In the genomic region with DNA sequence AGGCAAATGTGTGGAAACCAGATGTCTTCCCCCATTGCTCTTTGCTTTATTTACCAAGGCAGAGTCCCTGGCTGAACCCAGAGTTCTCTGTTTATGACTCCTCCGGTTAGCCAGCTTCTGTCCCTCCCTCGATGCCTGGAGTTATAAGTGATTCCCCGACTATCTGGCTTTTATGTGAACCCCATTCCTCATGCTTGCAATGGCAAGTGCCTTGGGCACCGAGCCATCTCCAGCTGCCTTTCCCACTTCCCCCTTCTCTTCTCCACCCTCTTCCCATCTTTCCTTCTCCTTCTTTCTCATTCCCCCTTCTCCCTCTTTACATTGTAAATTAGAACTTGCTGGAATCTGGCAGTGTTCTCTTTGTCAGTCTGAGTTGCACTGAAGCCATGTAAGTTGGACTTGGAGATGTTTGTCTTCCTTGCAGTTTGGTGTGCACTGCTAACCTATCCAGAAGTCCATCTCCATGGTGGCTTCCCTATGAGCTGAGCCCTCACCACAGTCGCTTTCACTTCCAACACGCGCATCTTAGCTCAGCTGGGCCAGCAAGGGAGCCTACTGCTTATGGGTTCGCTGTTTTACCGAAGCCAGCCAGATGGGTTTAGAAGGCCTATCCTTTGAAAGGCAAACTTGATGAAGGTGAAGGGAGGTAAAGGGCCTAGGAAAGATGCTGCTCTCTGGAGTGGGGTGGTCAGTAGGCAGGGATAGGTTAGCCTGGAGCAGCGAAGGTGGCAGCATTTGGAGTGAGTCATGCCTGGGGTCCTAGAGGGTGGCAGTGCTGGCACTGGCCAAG, we compare ENCODE assay signal across 13 mouse cellular contexts. TPM values are rescaled to one million over a fixed set of nuclear protein-coding genes. Genes with fewer than 3 reads are reported as not detected.
DNase-seq lines count a peak whose midpoint lies in the region; ATAC-seq and TF ChIP-seq lines count a peak whose summit lies in the region.
"Had no signal": no experiment of that assay in that cellular context is flagged by ENCODE, and none has a peak within 500 bp of the region (broad histone marks: within the 10 kb centered on the region; RNA-seq: fewer than 3 reads in every experiment).

No protein-coding gene starts in this region.

- H3K36me3 ChIP-seq in neural tube, embryonic 13.5 days = peaks cover 64% of the 10 kb centered on the region
- peaks cover 54% of the 10 kb centered on the region for H3K36me3 ChIP-seq in limb, embryonic 14.5 days (ENCODE audit: control insufficient read depth, insufficient read depth, low read length)
- no peaks in the 10 kb centered on the region for H3K36me3 ChIP-seq in stomach, postnatal 0 days (ENCODE audit: control insufficient read depth, insufficient read depth, low read length)
- H3K36me3 ChIP-seq in midbrain, embryonic 11.5 days (ENCODE audit: control insufficient read depth, insufficient read depth, low read length) = no peaks in the 10 kb centered on the region; the same call in 1 of the 2 replicates
- H3K36me3 ChIP-seq: lung, embryonic 15.5 days had no signal

- TF ChIP-seq EP300 in stomach, postnatal 0 days (optimal IDR thresholded peaks at IDR 0.05) = no peak

- peaks cover 22% of the 10 kb centered on the region for H3K4me1 ChIP-seq in neural tube, embryonic 13.5 days (replicated peaks)
- H3K4me1 ChIP-seq in limb, embryonic 14.5 days (ENCODE audit: control insufficient read depth, insufficient read depth, low read length) = peaks cover 23% of the 10 kb centered on the region
- H3K4me1 ChIP-seq in stomach, postnatal 0 days (replicated peaks; ENCODE audit: control insufficient read depth, insufficient read depth) = no peaks in the 10 kb centered on the region
- no peaks in the 10 kb centered on the region for H3K4me1 ChIP-seq in midbrain, embryonic 11.5 days (ENCODE audit: control insufficient read depth, insufficient read depth, low read length)

- intact Hi-C loops in gastrocnemius, adult 2 months (cut with DNase I) = no loop called here
- intact Hi-C loops in gastrocnemius, postnatal 14 days (cut with DNase I; ENCODE audit: low total_unique reads) = no loop called here

- H3K9me3 ChIP-seq in neural tube, embryonic 13.5 days = no peaks in the 10 kb centered on the region
- no peaks in the 10 kb centered on the region for H3K9me3 ChIP-seq in limb, embryonic 14.5 days (ENCODE audit: control insufficient read depth, low read length)
- no peaks in the 10 kb centered on the region for H3K9me3 ChIP-seq in stomach, postnatal 0 days (ENCODE audit: control insufficient read depth, low read length)
- no peaks in the 10 kb centered on the region for H3K9me3 ChIP-seq in midbrain, embryonic 11.5 days (ENCODE audit: control insufficient read depth, low read length)
- H3K9me3 ChIP-seq: lung, embryonic 15.5 days had no signal

- no peak for ATAC-seq in neural tube, embryonic 13.5 days (ENCODE audit: low read depth)
- ATAC-seq in limb, embryonic 14.5 days (ENCODE audit: low FRiP score, low read depth) = no peak
- ATAC-seq in stomach, postnatal 0 days (ENCODE audit: low FRiP score, low TSS enrichment) = no peak
- ATAC-seq in midbrain, embryonic 11.5 days (ENCODE audit: low FRiP score) = no peak

- H3K27ac ChIP-seq in gastrocnemius, adult 2 months = peak overlapping the region; percentile 70
- 0 out of 2 replicates have a peak overlapping the region, but pooled peaks have one; percentile 13 for H3K27ac ChIP-seq in neural tube, embryonic 13.5 days (replicated peaks)
- H3K27ac ChIP-seq in limb, embryonic 14.5 days (replicated peaks; ENCODE audit: low read depth, low read length) = peak overlapping the region; percentile 53
- H3K27ac ChIP-seq in stomach, postnatal 0 days (replicated peaks) = no peak overlapping the region
- H3K27ac ChIP-seq in midbrain, embryonic 11.5 days (ENCODE audit: low read depth, low read length) = no peak overlapping the region
- H3K27ac ChIP-seq: hindbrain, embryonic 14.5 days; kidney, postnatal 0 days had no signal

- peak; percentile 46 for DNase-seq in gastrocnemius, adult 2 months
- DNase-seq in gastrocnemius, postnatal 14 days = no peak
- no peak for DNase-seq in neural tube, embryonic 10.5 days (ENCODE audit: extremely low spot score, low spot score)
- DNase-seq in limb, embryonic 14.5 days (ENCODE audit: low spot score) = no peak
- peak; percentile 7 for DNase-seq in stomach, postnatal 0 days (ENCODE audit: low spot score)
- DNase-seq in midbrain, embryonic 11.5 days (ENCODE audit: low spot score, missing footprints) = no peak
- no peak for DNase-seq in frontal cortex, postnatal 14 days (ENCODE audit: low spot score in 2 of 2)
- DNase-seq: layer of hippocampus, postnatal 36 days had no signal

- 84% methylated on average over 10 of the region's 10 CpGs for WGBS in neural tube, embryonic 13.5 days
- 76% methylated on average over 10 of the region's 10 CpGs for WGBS in limb, embryonic 14.5 days
- 71% methylated on average over 10 of the region's 10 CpGs for WGBS in stomach, postnatal 0 days
- 90% methylated on average over 10 of the region's 10 CpGs for WGBS in midbrain, embryonic 11.5 days

- no peak for TF ChIP-seq POLR2A in limb, embryonic 14.5 days (IDR thresholded peaks at IDR 0.05; ENCODE audit: borderline replicate concordance, extremely low read depth, insufficient read depth, insufficient read length)

- TF ChIP-seq CTCF in gastrocnemius, adult 2 months (IDR thresholded peaks at IDR 0.05) = no peak
- TF ChIP-seq CTCF in stomach, postnatal 0 days (IDR thresholded peaks at IDR 0.05; ENCODE audit: low read depth) = no peak

- H3K4me3 ChIP-seq in gastrocnemius, adult 2 months = no peak overlapping the region; the same call in 1 of the 2 replicates
- H3K4me3 ChIP-seq in neural tube, embryonic 13.5 days = no peak overlapping the region
- no peak overlapping the region for H3K4me3 ChIP-seq in limb, embryonic 14.5 days (replicated peaks; ENCODE audit: low read length)
- H3K4me3 ChIP-seq in stomach, postnatal 0 days (ENCODE audit: low read depth, low read length) = no peak overlapping the region
- no peak overlapping the region for H3K4me3 ChIP-seq in midbrain, embryonic 11.5 days (ENCODE audit: low read depth, low read length)
- H3K4me3 ChIP-seq: lung, embryonic 15.5 days had no signal

- no peak overlapping the region for H3K9ac ChIP-seq in neural tube, embryonic 13.5 days
- no peak overlapping the region for H3K9ac ChIP-seq in limb, embryonic 14.5 days (ENCODE audit: low read depth, low read length, severe bottlenecking)
- H3K9ac ChIP-seq in stomach, postnatal 0 days (ENCODE audit: low read length) = no peak overlapping the region
- no peak overlapping the region for H3K9ac ChIP-seq in midbrain, embryonic 11.5 days (ENCODE audit: low read length)
- H3K9ac ChIP-seq: hindbrain, embryonic 14.5 days; lung, embryonic 15.5 days had no signal

- no peaks in the 10 kb centered on the region for H3K27me3 ChIP-seq in neural tube, embryonic 13.5 days
- H3K27me3 ChIP-seq in limb, embryonic 14.5 days (ENCODE audit: control insufficient read depth, insufficient read depth, low read length) = no peaks in the 10 kb centered on the region
- no peaks in the 10 kb centered on the region for H3K27me3 ChIP-seq in stomach, postnatal 0 days (ENCODE audit: control insufficient read depth, insufficient read depth, low read length)
- no peaks in the 10 kb centered on the region for H3K27me3 ChIP-seq in midbrain, embryonic 11.5 days (ENCODE audit: control insufficient read depth, insufficient read depth, low read length)
- H3K27me3 ChIP-seq: lung, embryonic 15.5 days had no signal

- H3K4me2 ChIP-seq in neural tube, embryonic 13.5 days = no peak overlapping the region
- H3K4me2 ChIP-seq in limb, embryonic 14.5 days (replicated peaks; ENCODE audit: low read depth, low read length, severe bottlenecking) = no peak overlapping the region
- H3K4me2 ChIP-seq in stomach, postnatal 0 days (replicated peaks; ENCODE audit: low read depth) = no peak overlapping the region
- H3K4me2 ChIP-seq in midbrain, embryonic 11.5 days = no peak overlapping the region
- H3K4me2 ChIP-seq: heart, embryonic 11.5 days; hindbrain, embryonic 14.5 days; lung, embryonic 15.5 days had no signal

RNA-seq across cellular contexts. Expression of a gene that starts 19.9 kb away (rescaled TPM):
- 1 to 10 TPM; 6.0 to 7.3 TPM for total RNA-seq in gastrocnemius, adult 2 months (2021)
- 10 to 100 TPM; 11.1 to 15.0 TPM for total RNA-seq in gastrocnemius, postnatal 14 days (2021)
- 123 and 126 TPM in 2 replicates for polyA plus RNA-seq in neural tube, embryonic 13.5 days (2015; fragmentation: Nextera tagmentation; extraction: Ambion mirVana)
- polyA plus RNA-seq in limb, embryonic 14.5 days (2012; rRNA removed) = 92.1 and 160 TPM in 2 replicates
- 84.5 and 105 TPM in 2 replicates for polyA plus RNA-seq in limb, embryonic 14.5 days (2014; fragmentation: Nextera tagmentation; extraction: Ambion mirVana)
- polyA plus RNA-seq in stomach, postnatal 0 days (2015; fragmentation: Nextera tagmentation; extraction: Ambion mirVana) = 29.5 and 30.5 TPM in 2 replicates
- polyA plus RNA-seq in midbrain, embryonic 11.5 days (2014; fragmentation: Nextera tagmentation; extraction: Ambion mirVana) = 150 and 154 TPM in 2 replicates

Comparison
In these comparisons a context has a peak if more than half of its experiments do, and no peak if none do; other contexts are left out.
1. DNase-seq: peak in gastrocnemius, adult 2 months (single experiment) and stomach, postnatal 0 days (single experiment); none in gastrocnemius, postnatal 14 days (single experiment), neural tube, embryonic 10.5 days (single experiment), limb, embryonic 14.5 days (single experiment), midbrain, embryonic 11.5 days (single experiment) and frontal cortex, postnatal 14 days (0 of 2).
2. H3K27ac ChIP-seq: peak in gastrocnemius, adult 2 months (single experiment), neural tube, embryonic 13.5 days (single experiment) and limb, embryonic 14.5 days (single experiment); none in stomach, postnatal 0 days (single experiment) and midbrain, embryonic 11.5 days (single experiment).